Mouse (Mus musculus) R1 (cell line): ENCODE results near the gene Calm2.

Source experiments
- DNase-seq: peaks from one replicate; pipeline ENCODE4 v3.0.0-alpha.2; 2018; ENCODE audit warnings: low read depth, low spot score

Calm2 gene

DNA sequence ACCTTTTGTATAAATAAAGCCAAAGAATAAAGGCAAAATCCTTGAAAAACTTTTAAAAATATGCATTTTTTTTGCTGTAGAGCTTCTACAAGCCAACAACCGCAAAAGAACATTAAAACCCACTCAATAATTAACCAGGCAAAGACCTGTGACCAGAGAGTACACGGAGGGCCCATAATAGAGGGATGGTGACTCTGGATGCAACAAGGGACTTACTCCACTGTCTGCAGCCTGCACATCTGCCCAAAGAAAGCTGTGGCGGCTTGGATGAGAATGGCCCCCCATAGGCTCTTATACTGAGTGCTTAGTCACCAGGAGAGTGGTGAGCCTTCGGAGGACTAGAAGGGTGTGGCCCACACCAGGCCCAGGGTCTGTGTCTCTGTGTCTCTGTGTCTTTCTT, 43.3 kb downstream of the Calm2 start:
- DNase-seq = no peak

DNA sequence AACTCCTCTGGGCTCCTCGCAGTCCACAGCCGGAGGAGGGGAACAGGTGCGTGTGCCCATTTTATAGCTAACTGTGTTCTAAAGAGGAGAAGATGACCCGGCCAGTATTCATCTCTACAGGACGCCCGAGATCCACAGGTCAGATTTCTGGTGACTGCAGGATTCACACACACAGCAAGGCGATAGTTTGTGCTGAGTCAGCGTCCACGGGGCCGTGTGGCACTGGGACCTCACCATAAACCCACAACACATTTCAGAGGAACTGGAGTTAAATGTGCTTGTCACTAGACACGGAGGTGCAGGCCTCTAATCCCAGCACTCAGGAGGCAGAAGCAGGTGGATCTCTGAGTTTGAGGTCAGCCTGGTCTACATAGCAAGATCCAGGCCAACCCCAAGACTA, 44.3 kb downstream of the Calm2 start:
- DNase-seq = no peak

DNA sequence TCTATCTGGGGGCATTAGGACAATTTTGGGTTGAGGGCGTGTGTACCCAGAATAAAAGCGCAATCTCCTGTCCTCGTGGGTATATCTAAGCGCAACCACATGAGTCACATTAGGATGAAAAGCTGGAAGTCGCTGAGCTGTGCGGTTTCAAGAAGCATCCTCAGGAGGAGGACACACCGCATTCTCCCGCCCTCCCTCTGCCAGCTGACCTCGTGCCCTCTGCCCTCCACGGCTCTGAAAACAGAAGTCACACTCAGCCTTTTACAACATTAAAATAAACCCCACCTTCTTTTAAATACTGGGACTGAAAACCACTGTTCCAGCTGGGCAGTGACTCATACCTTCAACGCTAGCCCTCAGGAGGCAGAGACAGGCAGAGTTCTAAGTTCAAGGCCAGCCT, 49.6 kb downstream of the Calm2 start:
- no peak for DNase-seq

DNA sequence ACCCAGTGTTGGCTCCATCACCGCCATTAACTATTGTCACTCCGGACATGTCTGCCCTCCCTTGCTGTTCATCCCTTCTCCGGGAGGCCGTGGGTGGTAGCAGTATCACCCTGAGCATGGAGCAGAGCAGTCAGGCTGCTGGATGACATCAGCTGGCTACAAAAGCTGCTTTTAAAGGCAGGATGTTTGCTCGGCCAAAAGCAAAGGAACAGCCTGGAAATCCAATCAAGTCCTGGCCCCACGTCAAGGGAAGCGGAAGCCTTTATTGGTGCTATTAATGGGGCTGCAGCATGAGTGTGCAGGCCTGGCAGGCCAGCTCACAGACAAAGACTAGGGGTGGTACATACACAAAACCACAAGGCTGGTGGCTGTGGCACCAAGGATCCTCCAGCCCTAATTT, 55.5 kb downstream of the Calm2 start:
- no peak for DNase-seq

DNA sequence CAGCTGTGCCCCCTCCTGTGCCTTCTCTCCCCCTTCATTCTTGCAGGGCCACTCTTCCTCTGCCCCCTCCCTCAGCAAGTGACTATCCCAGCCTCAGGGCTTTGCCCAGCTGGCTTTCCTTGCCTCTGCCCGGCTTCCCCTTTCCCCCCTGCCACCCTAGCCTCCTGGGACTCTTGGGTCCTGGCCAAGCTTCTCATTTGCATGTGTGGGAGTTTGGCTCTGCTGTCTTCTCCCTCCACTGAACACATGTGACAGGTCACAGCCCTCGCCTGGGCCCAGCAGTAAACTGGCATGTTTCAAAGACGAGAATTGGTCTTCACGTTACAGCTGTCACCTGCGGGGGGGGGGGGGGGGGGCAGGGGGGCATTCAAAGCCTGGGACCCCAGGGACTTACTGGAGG, 59.7 kb downstream of the Calm2 start:
- DNase-seq = no peak

DNA sequence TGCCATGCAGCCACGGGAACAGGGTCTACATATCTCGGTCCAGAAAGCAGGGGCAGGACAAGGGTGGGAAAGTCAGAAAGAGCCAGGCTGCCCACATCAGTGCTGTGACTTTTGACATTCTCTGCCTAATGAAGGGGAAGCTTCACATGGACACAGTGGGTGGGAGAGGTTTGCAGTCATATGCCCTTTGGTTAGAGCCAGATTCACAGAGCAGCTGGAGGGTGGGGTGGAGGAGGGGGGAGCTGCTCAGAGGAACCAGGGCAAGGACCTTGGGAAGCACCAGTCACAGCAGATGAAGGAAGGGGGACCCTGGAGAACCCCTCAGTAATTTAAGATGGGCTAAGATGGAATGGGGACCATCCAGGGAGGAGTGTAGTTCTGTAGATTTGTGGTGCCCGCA, 60.9 kb downstream of the Calm2 start:
- no peak for DNase-seq
